Mouse (Mus musculus) hindbrain, embryonic 15.5 days (tissue): ENCODE measurements around the gene Sav1. TPM values are rescaled to one million over a fixed set of nuclear protein-coding genes. Genes with fewer than 3 reads are reported as not detected.

Experiments
- ATAC-seq: fragments of 200-750 bp; cut with Nextera tagmentation; 2 replicates; pipeline ENCODE4 v1.8.0; 2017; ENCODE audit warnings: low read depth, moderate number of reproducible peaks, moderate TSS enrichment; ENCODE audit not compliant: low FRiP score
- H3K27ac ChIP-seq: fragments of 300-500 bp; sonication (generic); replicated peaks from 2 replicates; pipeline ENCODE4 v1.5.1; 2015; ENCODE audit warnings: mild to moderate bottlenecking, inconsistent platforms
- H3K27me3 ChIP-seq: fragments of 300-500 bp; sonication (generic); 2 replicates; pipeline ENCODE4 v1.6.1; 2015; ENCODE audit warnings: control low read depth, inconsistent platforms
- H3K36me3 ChIP-seq: fragments of 300-500 bp; sonication (generic); 2 replicates; pipeline ENCODE4 v1.6.1; 2015; ENCODE audit warnings: control low read depth, inconsistent platforms
- H3K4me1 ChIP-seq: fragments of 300-500 bp; sonication (generic); replicated peaks from 2 replicates; pipeline ENCODE4 v1.6.1; 2015; ENCODE audit warnings: control low read depth, inconsistent platforms
- H3K4me2 ChIP-seq: fragments of 300-500 bp; sonication (generic); 2 replicates; pipeline ENCODE4 v1.6.1; 2015; ENCODE audit warnings: moderate library complexity, mild to moderate bottlenecking, inconsistent platforms
- H3K4me3 ChIP-seq: fragments of 300-500 bp; sonication (generic); 2 replicates; pipeline ENCODE4 v1.5.1; 2015; ENCODE audit warnings: mild to moderate bottlenecking, inconsistent platforms
- H3K9ac ChIP-seq: fragments of 300-500 bp; sonication (generic); 2 replicates; pipeline ENCODE4 v1.6.1; 2015; ENCODE audit warnings: inconsistent platforms
- H3K9me3 ChIP-seq: fragments of 300-500 bp; sonication (generic); 2 replicates; pipeline ENCODE4 v1.6.1; 2016; ENCODE audit warnings: control low read depth, inconsistent platforms
- WGBS: fragments of 180-500 bp; shearing (Covaris S2); methylation state at CpG from one replicate; pipeline ENCODE4 v1.1.7; 2015; 5-methylcytosine and 5-hydroxymethylcytosine counted together
- polyA plus RNA-seq: library from polyadenylated mRNA; unstranded; fragments of >200 nt; fragmentation: Nextera tagmentation; extraction: Ambion mirVana; gene quantifications from 2 replicates; pipeline ENCODE4 v1.2.1, GENCODE M21; 2015

Gene Sav1
- polyA plus RNA-seq, 1 experiment from 2014 or later, result 3.4 TPM

GRCm38 (mm10) chr12:69985546-69985945 is 1.3 kb downstream of the Sav1 start:
- peak overlapping the region; percentile 81; the same call in 1 of the 2 replicates for H3K9ac ChIP-seq
- H3K9me3 ChIP-seq, result no peaks in the 10 kb centered on the region
- H3K4me1 ChIP-seq, result peaks cover 14% of the 10 kb centered on the region
- H3K4me2 ChIP-seq, result peak overlapping the region; percentile 75
- H3K4me3 ChIP-seq, result peak overlapping the region; percentile 95
- H3K27ac ChIP-seq, result no peak overlapping the region
- no peaks in the 10 kb centered on the region for H3K27me3 ChIP-seq
- peaks cover 19% of the 10 kb centered on the region for H3K36me3 ChIP-seq
- no peak for ATAC-seq
- WGBS, result 39% methylated on average over 4 of the region's 4 CpGs

DNA sequence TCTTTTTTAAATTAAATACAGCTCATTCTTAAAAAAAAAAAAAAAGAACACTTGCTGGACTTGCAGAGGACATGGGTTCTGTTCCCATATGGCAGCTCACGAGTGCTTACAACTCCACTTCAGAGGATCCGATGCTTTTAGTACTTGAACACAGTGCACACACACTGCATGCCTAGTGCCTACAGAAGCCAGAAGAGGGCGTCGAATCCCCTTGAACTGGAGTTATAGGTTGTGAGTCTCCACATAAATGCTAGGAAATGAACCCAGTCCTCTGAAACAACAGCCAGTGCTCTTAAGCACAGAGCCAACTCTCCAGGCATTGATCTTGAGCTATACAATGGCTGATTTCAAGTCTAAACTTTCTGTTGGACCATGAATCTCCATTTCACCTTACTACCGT is 3.9 kb downstream of the Sav1 start:
- ATAC-seq, result no peak
- H3K36me3 ChIP-seq, result peaks cover 19% of the 10 kb centered on the region
- 65% methylated on average over 5 of the region's 5 CpGs for WGBS
- H3K4me3 ChIP-seq, result no peak overlapping the region
- H3K27me3 ChIP-seq, result no peaks in the 10 kb centered on the region
- H3K27ac ChIP-seq, result no peak overlapping the region
- H3K4me1 ChIP-seq, result peaks cover 14% of the 10 kb centered on the region
- no peaks in the 10 kb centered on the region for H3K9me3 ChIP-seq
- H3K9ac ChIP-seq, result no peak overlapping the region
- no peak overlapping the region for H3K4me2 ChIP-seq

GRCm38 (mm10) chr12:69977376-69977998 is 9.3 kb downstream of the Sav1 start:
- H3K36me3 ChIP-seq, result peaks cover 5% of the 10 kb centered on the region
- H3K9ac ChIP-seq, result no peak overlapping the region
- H3K4me2 ChIP-seq, result no peak overlapping the region
- WGBS, result 61% methylated on average over 9 of the region's 9 CpGs
- no peaks in the 10 kb centered on the region for H3K9me3 ChIP-seq
- no peaks in the 10 kb centered on the region for H3K27me3 ChIP-seq
- no peak overlapping the region for H3K4me3 ChIP-seq
- no peak overlapping the region for H3K27ac ChIP-seq
- ATAC-seq, result no peak
- H3K4me1 ChIP-seq, result no peaks in the 10 kb centered on the region

DNA sequence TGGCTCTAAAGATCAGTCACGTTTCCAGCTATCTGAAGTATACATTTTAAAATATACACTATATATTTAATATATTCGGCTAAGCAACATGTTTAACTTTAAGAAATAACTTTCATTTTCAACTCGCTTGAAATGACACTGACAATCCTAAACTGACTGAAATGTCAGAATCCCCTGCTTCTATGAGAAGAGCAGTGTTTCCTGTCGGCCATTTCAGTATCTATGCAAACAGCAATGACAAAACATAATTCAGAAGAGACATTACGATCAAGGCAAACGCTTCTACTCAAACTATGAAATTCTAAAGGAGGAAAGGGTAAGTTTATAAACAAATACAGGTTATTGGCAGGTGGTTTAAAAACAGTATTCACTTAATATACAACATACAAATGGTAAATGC is 10.1 kb downstream of the Sav1 start:
- Histone ChIP-seq H3K4me3 (no peak overlapping the region), H3K27me3 (no peaks in the 10 kb centered on the region), H3K9me3 (no peaks in the 10 kb centered on the region), H3K4me2 (no peak overlapping the region), H3K9ac (no peak overlapping the region), H3K27ac (no peak overlapping the region), H3K36me3 (peaks cover 3% of the 10 kb centered on the region), H3K4me1 (no peaks in the 10 kb centered on the region)
- no peak for ATAC-seq
- WGBS, result 89% methylated on average over 6 of the region's 6 CpGs

DNA sequence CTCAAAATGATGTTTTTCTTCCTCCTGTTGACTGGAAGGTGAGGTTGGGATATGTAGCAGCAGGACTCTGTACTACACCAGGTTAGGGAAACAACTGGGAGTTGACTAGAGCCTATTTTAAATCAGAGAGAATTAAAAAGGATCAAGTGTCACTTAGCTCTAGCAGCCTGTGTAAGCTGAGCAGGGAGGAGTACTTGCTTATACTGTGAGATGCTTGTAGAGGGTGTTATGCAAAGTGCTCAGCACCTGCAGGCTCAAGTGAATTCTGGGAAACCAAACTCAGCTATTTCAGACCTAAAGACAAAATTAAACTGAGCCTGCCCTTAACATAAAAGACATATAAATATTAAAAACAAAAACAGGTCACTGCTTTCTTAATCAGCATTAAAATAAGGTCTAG is 13.1 kb downstream of the Sav1 start:
- no peak overlapping the region for H3K9ac ChIP-seq
- no peaks in the 10 kb centered on the region for H3K9me3 ChIP-seq
- H3K27me3 ChIP-seq, result no peaks in the 10 kb centered on the region
- H3K4me1 ChIP-seq, result no peaks in the 10 kb centered on the region
- no peak for ATAC-seq
- no peak overlapping the region for H3K27ac ChIP-seq
- no peak overlapping the region for H3K4me3 ChIP-seq
- peaks cover 8% of the 10 kb centered on the region for H3K36me3 ChIP-seq
- H3K4me2 ChIP-seq, result no peak overlapping the region

- peak; percentile 42; the same call in 1 of the 2 replicates for ATAC-seq
- no peaks in the 10 kb centered on the region for H3K4me1 ChIP-seq
- H3K9ac ChIP-seq, result no peak overlapping the region
- no peak overlapping the region for H3K4me3 ChIP-seq
- H3K4me2 ChIP-seq, result no peak overlapping the region
- WGBS, result 71% methylated on average over 5 of the region's 5 CpGs
- H3K36me3 ChIP-seq, result peaks cover 46% of the 10 kb centered on the region
- H3K9me3 ChIP-seq, result no peaks in the 10 kb centered on the region
- no peak overlapping the region for H3K27ac ChIP-seq
- H3K27me3 ChIP-seq, result no peaks in the 10 kb centered on the region
Measured at GRCm38 (mm10) chr12:69968154-69968553, 18.6 kb downstream of the Sav1 start.

- H3K9me3 ChIP-seq, result no peaks in the 10 kb centered on the region
- no peaks in the 10 kb centered on the region for H3K4me1 ChIP-seq
- no peak overlapping the region for H3K9ac ChIP-seq
- no peak overlapping the region for H3K4me3 ChIP-seq
- H3K27me3 ChIP-seq, result no peaks in the 10 kb centered on the region
- no peak for ATAC-seq
- H3K4me2 ChIP-seq, result no peak overlapping the region
- peaks cover 56% of the 10 kb centered on the region for H3K36me3 ChIP-seq
- no peak overlapping the region for H3K27ac ChIP-seq
- 95% methylated on average over 6 of the region's 6 CpGs for WGBS
Measured at GRCm38 (mm10) chr12:69967112-69967511, 19.7 kb downstream of the Sav1 start.

DNA sequence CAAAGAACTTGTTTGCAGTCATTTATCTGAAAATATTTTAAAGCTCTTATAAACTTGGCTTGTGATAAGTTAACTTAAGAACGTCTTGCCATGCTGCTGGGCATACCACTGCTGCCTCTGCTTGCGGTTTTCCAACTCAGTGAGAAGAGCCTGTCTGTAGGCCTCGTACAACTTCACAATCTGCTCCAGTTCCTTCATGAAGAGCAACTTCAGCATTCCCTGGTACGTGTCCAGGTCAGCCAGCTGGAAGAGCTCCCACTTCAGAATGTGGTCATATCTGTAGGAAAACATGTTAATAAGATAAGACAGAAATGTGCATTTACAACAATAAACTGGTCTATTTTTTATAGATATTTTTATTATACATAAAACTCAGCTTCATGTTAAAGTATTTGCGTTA is 20.7 kb downstream of the Sav1 start:
- Histone ChIP-seq H3K4me1 (no peaks in the 10 kb centered on the region), H3K4me3 (no peak overlapping the region), H3K9ac (no peak overlapping the region), H3K9me3 (no peaks in the 10 kb centered on the region), H3K27ac (no peak overlapping the region), H3K4me2 (no peak overlapping the region), H3K36me3 (peaks cover 63% of the 10 kb centered on the region), H3K27me3 (no peaks in the 10 kb centered on the region)
- 88% methylated on average over 5 of the region's 5 CpGs for WGBS
- ATAC-seq, result no peak

DNA sequence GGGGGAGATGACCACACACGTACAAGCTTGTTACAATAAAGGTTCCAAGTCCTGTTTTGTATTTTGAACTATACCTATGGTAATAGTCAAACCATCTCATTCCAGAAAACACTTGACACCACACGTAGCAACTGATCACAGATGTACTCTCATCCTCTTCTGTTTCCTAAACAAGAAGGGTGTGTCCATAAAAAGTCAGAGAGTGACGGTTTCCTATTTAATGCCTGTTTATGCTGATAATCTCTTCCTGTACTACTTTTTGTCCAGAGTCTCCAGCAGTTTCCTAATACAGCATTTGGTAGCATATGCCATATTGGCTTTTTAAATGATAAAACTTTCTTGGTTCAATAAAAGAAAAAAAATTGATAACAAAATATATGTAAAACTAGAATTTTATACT is 21.2 kb downstream of the Sav1 start:
- no peak for ATAC-seq
- Histone ChIP-seq H3K9me3 (no peaks in the 10 kb centered on the region), H3K36me3 (peaks cover 66% of the 10 kb centered on the region), H3K27ac (no peak overlapping the region), H3K4me3 (no peak overlapping the region), H3K27me3 (no peaks in the 10 kb centered on the region), H3K9ac (no peak overlapping the region), H3K4me1 (no peaks in the 10 kb centered on the region), H3K4me2 (no peak overlapping the region)
- WGBS, result 88% methylated on average over 3 of the region's 3 CpGs

- H3K36me3 ChIP-seq, result peaks cover 80% of the 10 kb centered on the region
- H3K9ac ChIP-seq, result no peak overlapping the region
- WGBS, result 91% methylated on average over 6 of the region's 6 CpGs
- no peak overlapping the region for H3K27ac ChIP-seq
- no peaks in the 10 kb centered on the region for H3K4me1 ChIP-seq
- no peaks in the 10 kb centered on the region for H3K27me3 ChIP-seq
- no peak overlapping the region for H3K4me2 ChIP-seq
- no peak overlapping the region for H3K4me3 ChIP-seq
- ATAC-seq, result no peak
- H3K9me3 ChIP-seq, result no peaks in the 10 kb centered on the region
Measured at GRCm38 (mm10) chr12:69963141-69963540, 23.7 kb downstream of the Sav1 start.

GRCm38 (mm10) chr12:69962468-69962867 is 24.3 kb downstream of the Sav1 start:
- Histone ChIP-seq H3K36me3 (peaks cover 78% of the 10 kb centered on the region), H3K9ac (no peak overlapping the region), H3K27ac (no peak overlapping the region), H3K9me3 (no peaks in the 10 kb centered on the region), H3K27me3 (no peaks in the 10 kb centered on the region), H3K4me1 (no peaks in the 10 kb centered on the region), H3K4me2 (no peak overlapping the region), H3K4me3 (no peak overlapping the region)
- no peak for ATAC-seq
- 69% methylated on average over 4 of the region's 4 CpGs for WGBS

- Histone ChIP-seq H3K36me3 (peaks cover 72% of the 10 kb centered on the region), H3K9ac (no peak overlapping the region), H3K4me2 (no peak overlapping the region), H3K9me3 (no peaks in the 10 kb centered on the region), H3K4me1 (no peaks in the 10 kb centered on the region), H3K27ac (no peak overlapping the region), H3K4me3 (no peak overlapping the region), H3K27me3 (no peaks in the 10 kb centered on the region)
- 95% methylated on average over 2 of the region's 2 CpGs for WGBS
- ATAC-seq, result no peak
Measured at GRCm38 (mm10) chr12:69957378-69957777, 29.4 kb downstream of the Sav1 start.

- H3K36me3 ChIP-seq, result peaks cover 53% of the 10 kb centered on the region
- ATAC-seq, result no peak
- no peaks in the 10 kb centered on the region for H3K4me1 ChIP-seq
- H3K27ac ChIP-seq, result no peak overlapping the region
- H3K4me3 ChIP-seq, result no peak overlapping the region
- 93% methylated on average over 3 of the region's 3 CpGs for WGBS
- H3K4me2 ChIP-seq, result no peak overlapping the region
- no peaks in the 10 kb centered on the region for H3K27me3 ChIP-seq
- no peak overlapping the region for H3K9ac ChIP-seq
- H3K9me3 ChIP-seq, result no peaks in the 10 kb centered on the region
Measured at GRCm38 (mm10) chr12:69947502-69947901, 39.3 kb downstream of the Sav1 start.
